Mouse (Mus musculus) MN1 (cell line): ENCODE data around the gene Fbxl18.

ENCODE experiments used
- DNase-seq: peaks from one replicate; pipeline ENCODE4 v3.0.0-alpha.2; 2016; ENCODE audit warnings: low spot score

Fbxl18 gene

GRCm38 (mm10) chr5:142894918-142895613 is at the start of gene Fbxl18:
Fbxl18 (minus strand) TSS chr5:142895421.
- peak; percentile 96 for DNase-seq

DNA sequence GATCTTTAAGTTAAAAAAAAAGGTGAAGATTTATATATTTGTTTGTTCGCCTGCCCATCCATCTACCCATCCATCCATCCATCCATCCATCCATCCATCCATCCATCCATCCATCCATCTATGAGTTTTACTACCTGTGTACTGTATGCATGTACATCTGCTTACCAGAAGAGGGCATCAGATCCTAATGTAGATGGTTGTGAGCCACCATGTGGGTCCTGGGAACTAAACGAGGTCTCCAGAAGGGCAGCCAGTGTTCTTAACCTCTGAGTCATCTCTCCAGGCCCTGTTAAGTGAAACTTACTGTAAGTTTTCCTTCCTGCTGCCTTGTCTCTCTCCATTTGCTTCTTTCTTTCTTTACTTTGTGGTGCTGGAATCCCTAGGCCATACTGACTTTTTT is 45.2 kb upstream of the Fbxl18 start:
- DNase-seq = no peak

DNA sequence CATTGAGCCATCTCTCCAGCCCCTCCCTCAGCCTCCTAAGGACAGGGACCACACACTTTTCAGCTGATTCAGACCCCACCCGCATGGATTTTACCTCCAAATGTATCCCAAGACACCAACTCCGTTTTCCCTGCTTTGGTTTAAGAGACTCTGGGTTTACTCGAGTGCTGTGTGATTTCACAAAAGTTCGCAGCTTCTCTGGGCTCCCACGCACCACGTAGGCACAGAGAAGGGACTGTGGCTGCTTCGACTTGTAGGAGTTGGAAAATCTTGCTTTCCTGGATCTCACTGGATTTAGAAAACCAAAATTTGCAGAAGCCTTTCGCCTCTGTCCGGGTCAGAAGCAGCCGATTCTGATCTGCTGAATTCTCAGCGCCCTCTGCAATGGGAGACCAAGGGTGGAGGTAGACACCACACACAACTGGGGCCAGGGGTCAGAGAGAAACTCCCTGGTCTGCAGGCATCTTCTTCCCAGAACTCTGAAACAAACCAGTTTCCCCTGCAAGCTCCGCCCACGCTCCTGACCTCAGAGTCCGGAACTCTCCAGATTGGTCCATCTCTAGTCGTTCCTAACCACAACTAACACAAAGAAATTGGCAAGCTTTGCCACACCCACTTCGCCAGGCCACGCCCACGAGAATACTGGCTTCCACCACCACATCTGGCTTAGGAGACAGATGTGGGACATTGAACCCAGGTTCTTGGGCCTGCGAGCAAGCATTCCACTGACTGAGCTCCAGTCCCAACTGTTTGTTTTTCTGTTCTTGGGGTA is 42.9 kb upstream of the Fbxl18 start:
- no peak for DNase-seq

DNA sequence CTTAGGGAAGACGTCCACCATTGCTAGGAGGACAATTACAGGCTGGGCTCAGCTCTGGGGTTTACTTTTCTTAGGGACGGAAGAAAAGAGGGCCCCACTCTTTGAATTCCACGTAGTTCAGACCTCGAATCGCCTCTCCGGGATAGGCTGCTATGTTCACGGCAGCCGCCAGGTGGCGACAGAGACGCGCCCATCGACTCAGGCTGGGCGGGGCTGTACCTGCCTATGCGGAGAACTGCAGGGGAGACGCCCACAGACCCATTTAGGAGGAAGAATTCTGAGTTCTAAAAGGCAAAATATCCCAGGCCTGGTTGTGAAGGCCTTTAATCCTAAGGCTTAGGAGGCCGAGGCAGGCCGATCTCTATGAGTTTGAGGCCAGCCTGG is 41.1 kb upstream of the Fbxl18 start:
- peak; percentile 80 for DNase-seq

DNA sequence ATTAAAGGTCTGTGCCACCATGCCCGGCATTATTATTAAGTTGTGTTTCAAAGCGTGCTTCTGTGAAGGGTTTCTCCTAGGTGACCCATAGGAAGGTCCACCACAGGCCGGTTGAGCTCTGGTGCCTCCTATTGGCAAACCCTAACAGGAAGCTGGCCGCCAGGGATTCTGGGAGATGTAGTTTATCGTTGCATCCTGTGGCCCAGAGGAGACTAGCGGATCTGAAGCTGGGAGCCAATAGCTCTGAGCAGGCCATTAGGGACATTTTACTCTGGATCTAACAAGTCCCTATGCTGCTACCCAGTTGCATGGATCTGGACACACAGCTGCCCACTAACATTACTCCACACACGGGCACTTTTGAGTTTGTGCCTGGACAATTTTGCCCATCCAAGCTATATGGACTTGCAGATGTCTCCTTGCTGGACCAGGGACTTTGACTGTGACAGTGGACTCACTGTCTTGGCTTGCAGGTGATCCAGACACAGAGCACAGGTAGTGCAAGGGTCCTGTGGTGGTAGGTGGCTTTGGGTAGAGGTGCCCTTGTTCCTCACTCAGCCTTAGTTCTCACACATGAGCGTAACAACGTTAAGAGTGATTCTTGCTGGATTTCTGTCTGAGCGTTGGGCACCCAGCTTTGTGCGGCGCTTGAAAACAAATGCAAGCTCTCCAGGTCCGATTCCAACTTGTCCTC is 40.6 kb upstream of the Fbxl18 start:
- DNase-seq = peak; percentile 87

DNA sequence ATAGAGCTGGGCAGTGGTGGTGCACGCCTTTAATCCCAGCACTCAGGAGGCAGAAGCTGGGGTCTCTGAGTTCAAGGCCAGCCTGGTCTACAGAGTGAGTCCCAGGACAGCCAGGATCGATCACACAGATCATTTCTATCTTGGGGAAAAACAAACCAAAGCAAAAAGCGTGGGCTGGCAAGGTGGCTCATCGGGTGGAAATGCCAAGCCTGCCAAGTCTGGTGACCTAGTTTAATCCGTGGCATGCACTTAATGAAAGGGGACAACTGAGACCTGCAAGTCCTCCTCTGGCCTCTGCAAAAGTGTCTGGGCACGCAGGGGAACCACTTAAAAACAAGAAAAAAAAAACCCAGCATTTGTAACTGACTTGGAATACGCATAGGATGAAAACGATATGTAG is 37.5 kb upstream of the Fbxl18 start:
- DNase-seq = peak; percentile 60

- DNase-seq = peak; percentile 91
These were observed 37.0 kb upstream of the Fbxl18 start for GRCm38 (mm10) chr5:142932084-142932685.

GRCm38 (mm10) chr5:142931241-142931745 is 36.1 kb upstream of the Fbxl18 start:
- DNase-seq = no peak

DNA sequence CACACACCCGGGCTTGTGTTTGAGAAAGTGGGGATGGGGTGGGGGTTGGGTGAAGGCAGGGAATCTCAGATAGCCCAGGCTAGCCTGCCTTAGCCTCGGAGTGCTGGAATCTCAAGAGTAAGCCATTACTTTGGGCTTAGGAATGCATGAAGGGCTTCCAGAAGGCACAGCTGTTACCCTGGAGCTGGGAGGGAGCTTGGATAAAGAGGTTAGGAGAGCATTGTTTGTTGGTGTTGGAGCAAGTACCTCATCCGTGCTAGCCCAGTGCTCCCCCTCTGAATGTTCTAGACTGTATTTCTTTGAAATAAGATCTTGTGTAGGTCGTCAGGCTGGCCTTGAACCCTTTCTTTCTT is 34.2 kb upstream of the Fbxl18 start:
- no peak for DNase-seq

GRCm38 (mm10) chr5:142928749-142929399 is 33.7 kb upstream of the Fbxl18 start:
- DNase-seq = peak; percentile 86

- no peak for DNase-seq
These were observed 32.2 kb upstream of the Fbxl18 start for GRCm38 (mm10) chr5:142927341-142927930.

DNA sequence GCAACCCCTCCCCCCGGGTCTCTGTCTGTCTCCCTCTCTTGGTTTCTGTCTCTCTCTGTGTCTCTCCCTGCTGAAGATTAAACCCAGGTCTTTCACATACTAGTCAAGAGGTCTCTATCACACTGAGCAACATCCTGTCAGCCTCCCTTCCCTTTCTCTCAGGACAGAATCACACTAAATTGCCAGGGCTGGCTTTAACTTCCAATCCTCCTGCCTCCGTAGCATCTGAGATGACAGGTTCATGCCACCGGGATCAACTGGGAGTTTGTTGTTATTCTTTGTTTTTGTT is 31.7 kb upstream of the Fbxl18 start:
- DNase-seq = no peak

- peak; percentile 65 for DNase-seq
These were observed 31.2 kb upstream of the Fbxl18 start for GRCm38 (mm10) chr5:142926204-142926939.

DNA sequence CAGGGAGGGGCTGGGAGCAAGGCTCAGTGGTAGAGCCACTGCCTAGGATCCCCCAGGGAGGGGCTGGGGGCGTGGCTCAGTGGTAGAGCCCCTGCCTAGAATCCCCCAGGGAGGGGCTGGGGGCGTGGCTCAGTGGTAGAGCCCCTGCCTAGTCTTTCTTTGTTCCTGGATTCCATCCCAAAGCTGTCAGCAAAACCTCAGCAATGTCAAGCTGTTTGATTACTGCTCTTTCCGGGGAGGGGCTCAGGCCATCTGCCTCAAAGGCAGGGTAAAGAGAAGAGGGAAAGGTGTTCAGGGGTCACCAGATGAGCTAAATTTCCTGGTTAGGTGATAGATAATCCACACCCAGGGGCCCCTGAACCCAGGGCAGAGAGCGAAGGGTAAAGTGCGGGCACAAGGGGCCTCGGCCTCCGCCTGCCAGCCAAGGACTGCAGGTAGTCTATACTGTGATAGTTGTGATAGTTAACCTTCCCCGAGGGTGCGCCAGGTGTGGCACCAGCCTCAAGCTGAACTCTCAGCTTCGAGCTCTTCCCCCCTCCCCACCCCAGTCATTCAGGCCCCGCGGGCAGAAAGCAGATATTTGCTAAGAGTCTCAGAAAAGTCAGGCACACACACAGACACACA is 29.2 kb upstream of the Fbxl18 start:
- DNase-seq = no peak

- DNase-seq = no peak
These were observed 28.6 kb upstream of the Fbxl18 start for GRCm38 (mm10) chr5:142923781-142924180.

- DNase-seq = no peak
These were observed 27.0 kb upstream of the Fbxl18 start for GRCm38 (mm10) chr5:142922251-142922650.

GRCm38 (mm10) chr5:142921074-142921459 is 25.8 kb upstream of the Fbxl18 start:
- DNase-seq = no peak

DNA sequence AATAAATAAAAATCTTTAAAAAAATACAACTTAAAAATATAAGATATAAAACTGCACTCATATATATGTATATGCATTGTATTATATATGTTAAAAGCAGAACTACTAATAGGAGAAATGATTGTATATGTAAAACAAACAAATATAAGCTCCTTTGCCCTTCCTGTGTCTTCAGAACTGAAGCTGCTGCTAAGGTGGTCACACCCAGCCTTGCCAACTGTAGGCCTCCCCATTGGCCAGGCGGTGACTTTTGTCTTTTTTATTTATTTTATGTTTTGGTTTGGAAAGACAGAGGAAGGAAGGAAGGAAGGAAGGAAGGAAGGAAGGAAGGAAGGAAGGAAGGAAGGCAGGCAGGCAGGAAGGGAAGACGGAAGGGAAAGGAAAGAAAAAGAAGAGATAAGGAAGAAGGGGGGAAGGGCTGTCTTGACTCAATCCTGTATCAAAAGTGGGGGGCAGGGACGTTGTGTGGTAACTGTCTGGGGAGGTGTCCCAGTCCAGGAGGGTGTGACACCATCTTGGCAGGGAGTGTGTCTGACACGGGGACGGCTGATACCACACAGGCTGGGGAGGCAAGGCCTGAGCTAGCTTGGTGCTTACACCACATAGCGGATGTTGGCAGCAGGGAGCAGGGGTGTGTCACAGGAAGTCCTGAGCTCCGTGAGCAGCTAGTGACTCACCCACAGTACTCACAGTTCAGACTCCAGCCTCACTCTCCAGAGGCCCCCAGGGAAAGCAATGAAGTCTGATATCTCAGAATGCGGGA is 25.3 kb upstream of the Fbxl18 start:
- DNase-seq = peak; percentile 90

DNA sequence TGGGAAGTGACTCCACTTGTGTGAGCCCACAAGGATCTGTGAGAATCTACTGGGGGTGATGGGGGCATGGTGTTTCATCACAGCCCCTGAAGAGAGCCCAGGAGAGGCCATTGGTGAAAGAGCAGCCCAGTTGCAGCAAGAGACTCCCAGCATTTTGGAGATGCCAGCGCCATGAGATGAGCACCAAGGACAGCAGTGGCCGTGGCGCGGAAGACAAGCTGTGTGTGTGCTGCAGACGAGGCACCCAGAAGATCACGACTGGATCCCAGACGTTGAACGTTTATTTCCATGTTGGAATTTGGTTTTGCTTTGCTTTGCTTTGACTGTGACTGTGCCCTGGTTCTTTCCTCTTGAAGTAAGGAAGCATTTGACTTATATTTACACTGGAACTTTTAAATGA is 22.2 kb upstream of the Fbxl18 start:
- DNase-seq = no peak

- no peak for DNase-seq
These were observed 21.4 kb upstream of the Fbxl18 start for GRCm38 (mm10) chr5:142916593-142916992.
